Mouse (Mus musculus): ENCODE data around the gene Snapc5.

DNA sequence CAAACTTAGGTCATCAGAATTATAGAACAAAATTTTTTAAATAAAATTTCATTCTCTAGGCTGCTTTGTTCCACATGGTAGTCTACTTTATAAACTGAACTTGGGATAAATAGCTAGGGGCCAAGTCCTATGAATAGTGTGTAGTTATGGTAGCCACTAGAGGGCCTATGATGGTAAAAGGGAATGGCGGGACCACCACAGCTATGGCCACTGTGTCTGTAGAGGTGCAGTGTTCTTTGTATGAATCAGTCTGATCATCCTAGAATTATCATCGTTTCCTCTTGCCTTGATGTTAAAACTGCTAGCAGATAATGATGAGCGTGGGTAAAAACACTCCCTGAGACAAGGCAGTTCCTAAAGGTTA, 482 bp upstream of the Snapc5 start:
- TF ChIP-seq GATA1 (IDR thresholded peaks at IDR 0.05; ENCODE audit: borderline replicate concordance, low read length) = no peak
- TF ChIP-seq FLI1 (IDR thresholded peaks at IDR 0.05; ENCODE audit: low read length) = no peak

All from megakaryocyte, embryonic 14.5 days (primary cell).